Mouse (Mus musculus) Patski (cell line): Measurements from ENCODE around the gene Sdr39u1. TPM values are rescaled to one million over a fixed set of nuclear protein-coding genes. Genes with fewer than 3 reads are reported as not detected.

Source experiments
- ATAC-seq: fragments of 100-300 bp; one replicate; pipeline ENCODE4 v1.8.0; 2021
- CTCF ChIA-PET: fragments of 350-600 bp; sonication (Branson Sonifier 250); formaldehyde crosslinking; loops from one replicate; lab custom pipeline; 2022; ENCODE audit warnings: inconsistent platforms; lab: Charles Lee
- POLR2A ChIA-PET: fragments of 350-600 bp; sonication (Branson Sonifier 250); formaldehyde crosslinking; loops from one replicate; lab custom pipeline; 2022; ENCODE audit warnings: antibody characterized with exemption, inconsistent platforms; lab: Charles Lee
- DNase-seq: peaks from one replicate; pipeline ENCODE4 v3.0.0-alpha.2; 2011; ENCODE audit warnings: low read depth, low spot score
- H3K27me3 ChIP-seq: fragments of 371-371 bp; one replicate; pipeline ENCODE4 v1.5.1; 2021
- CTCF ChIP-seq: fragments of 100-300 bp; IDR thresholded peaks from one replicate; pipeline ENCODE4 v1.5.1; 2021
- in situ Hi-C: fragments of 300-500 bp; cut with MboI; formaldehyde crosslinking; loops from 3 replicates; pipeline ENCODE4 v1.11.1; 2018; ENCODE audit warnings: low pct_unique_long_range_greater_than_20kb, mixed read lengths
- polyA plus RNA-seq: library from polyadenylated mRNA; unstranded; gene quantifications from one replicate; pipeline ENCODE4 v1.2.3, GENCODE M21; 2021

Gene Sdr39u1
- polyA plus RNA-seq, 1 experiment from 2014 or later = 42.4 TPM

DNA sequence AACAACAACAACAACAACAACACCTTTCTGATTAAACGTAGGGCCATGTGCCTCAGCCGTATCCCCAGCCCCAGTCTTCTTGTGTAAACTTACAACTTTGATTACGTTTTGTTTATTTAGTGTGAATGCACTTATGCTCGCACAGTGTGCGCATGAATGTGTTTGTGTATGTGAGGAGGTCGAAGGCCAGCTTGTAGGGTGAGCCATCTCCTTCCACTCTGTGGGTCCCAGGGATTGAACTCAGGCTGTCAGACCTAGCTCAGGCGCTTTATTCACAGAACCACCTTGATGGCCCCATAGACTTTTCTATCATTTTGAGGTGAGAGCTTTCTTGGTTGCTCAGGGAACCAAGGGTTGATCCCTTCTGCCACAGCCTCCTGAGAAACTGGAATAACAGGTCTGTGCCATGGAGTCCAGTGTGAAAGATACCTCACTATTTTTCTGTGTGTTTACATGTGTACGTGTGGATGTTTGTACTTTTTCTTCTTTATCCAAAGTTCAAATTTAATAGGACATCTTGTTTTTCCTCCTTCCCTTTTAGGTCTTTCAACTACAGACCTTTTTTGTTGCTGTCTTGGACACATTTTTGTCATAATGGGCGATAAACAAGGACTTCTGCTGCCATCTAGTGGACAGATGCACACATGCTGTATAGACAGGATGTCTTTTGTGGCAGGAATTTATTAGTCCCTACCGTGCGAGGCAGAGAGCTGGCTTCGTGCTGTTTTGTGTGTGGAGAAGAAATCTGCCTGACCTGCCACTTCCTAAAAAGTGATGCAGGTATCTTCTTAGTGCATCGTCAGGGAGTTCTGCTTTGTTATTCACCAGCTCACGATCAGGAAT is 18.4 kb upstream of the Sdr39u1 start:
- DNase-seq = no peak
- peaks cover 17% of the 10 kb centered on the region for H3K27me3 ChIP-seq
- POLR2A ChIA-PET = no interaction called here
- ATAC-seq = peak; percentile 69
- in situ Hi-C loops = no loop called here
- CTCF ChIA-PET = interaction anchor here (0.7 to 2.7 kb wide), 9 partner anchors 9 to 71 kb away, joined by 3 to 21 read pairs (median 4); partner anchors contain the start of gene Khnyn
- TF ChIP-seq CTCF = peak; percentile 63

DNA sequence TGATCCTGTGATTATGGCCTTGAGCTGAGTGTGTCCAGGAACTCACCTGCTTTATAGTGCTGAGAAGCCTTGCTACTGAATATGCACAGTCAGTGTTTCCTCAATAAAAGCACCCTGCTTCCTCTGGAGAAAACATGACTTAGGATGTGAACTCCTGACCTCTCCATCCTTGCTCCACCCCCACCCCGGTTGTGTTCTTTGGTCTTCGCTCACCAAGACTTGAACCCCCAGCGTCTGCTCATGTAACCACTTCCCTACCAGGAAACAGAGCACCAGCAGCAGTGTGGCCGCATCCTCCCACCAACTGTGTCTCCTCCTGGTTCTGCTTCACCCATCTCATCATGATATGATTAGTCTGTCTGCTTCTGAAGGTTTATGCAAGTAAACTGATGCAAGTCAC is 13.3 kb upstream of the Sdr39u1 start:
- peaks cover 18% of the 10 kb centered on the region for H3K27me3 ChIP-seq
- CTCF ChIA-PET = no interaction called here
- DNase-seq (no peak), ATAC-seq (no peak)
- POLR2A ChIA-PET = no interaction called here
- TF ChIP-seq CTCF = no peak
- in situ Hi-C loops = no loop called here

DNA sequence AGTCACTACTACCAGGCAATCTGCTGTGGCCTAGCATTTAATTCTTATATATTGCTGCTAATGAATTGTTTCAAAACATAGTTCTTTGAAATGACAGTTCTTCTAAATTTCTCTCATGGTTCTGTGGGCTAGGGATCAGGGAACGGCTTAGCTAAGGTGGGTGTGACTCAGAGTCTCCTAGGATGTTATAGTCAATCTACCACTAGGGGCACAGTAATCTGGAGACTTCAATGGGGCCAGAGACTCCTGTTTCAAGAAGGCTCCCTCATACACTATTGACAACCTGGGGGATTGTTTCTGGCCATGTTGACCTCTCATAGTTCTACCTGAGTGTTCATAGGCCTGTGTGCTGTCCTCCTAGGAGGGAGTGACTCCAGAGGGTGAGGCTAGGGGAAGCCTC is 5.4 kb upstream of the Sdr39u1 start:
- no peak for TF ChIP-seq CTCF
- H3K27me3 ChIP-seq = peaks cover 16% of the 10 kb centered on the region
- DNase-seq (no peak), ATAC-seq (peak; percentile 74)
- CTCF ChIA-PET = no interaction called here
- in situ Hi-C loops = no loop called here
- POLR2A ChIA-PET = no interaction called here

DNA sequence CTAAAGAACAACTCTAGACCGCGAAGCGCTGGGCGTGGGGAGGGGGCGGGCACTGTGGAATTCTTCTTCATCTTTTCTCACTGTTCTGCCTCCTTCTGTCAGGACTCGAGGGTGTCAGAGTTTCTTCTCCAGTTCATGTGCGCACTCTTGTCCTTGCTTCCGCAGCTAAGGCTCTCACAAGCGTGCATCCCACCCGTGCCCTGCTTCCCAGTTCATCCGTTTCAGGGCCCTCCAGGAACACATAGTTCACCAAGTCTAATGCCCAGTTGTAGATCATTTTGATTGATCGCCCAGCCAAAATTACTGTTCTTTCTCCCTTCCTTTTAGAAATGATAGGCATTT is 292 bp upstream of the Sdr39u1 start:
- peak; percentile 13 for ATAC-seq
- no peaks in the 10 kb centered on the region for H3K27me3 ChIP-seq
- POLR2A ChIA-PET = interaction anchor here (1.3 kb wide), 1 partner anchor 11 kb away, joined by 4 read pairs; no protein-coding TSS in a partner anchor

DNA sequence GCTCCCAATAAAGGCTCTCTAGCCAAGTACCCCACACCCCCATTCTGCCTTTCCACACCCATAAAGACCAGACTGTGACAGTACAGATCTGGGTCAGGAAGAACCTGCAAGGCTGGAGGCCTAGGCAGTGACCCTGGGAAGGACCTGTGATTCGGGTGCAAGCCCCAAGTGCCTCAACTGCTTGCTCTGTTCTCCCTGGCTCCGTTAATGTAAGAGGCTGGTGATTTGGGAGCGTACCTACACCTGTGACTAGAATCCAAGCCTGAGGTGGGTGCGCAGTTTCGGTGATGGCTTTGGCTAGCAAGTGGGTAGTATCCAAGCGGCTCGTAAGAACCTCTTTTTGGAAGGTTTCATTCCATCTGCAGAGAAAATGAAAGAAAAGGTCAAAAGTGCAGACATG is 1.1 kb downstream of the Sdr39u1 start:
- in situ Hi-C loops = no loop called here
- ChIA-PET CTCF (interaction anchor here (0.9 kb wide), 1 partner anchor 35 kb away, joined by 3 read pairs; no protein-coding TSS in a partner anchor), POLR2A (interaction anchor here (0.8 kb wide), 1 partner anchor 14 kb away, joined by 5 read pairs; the partner anchor contains the start of gene Khnyn)
- no peak for TF ChIP-seq CTCF
- DNase-seq (no peak), ATAC-seq (no peak)
- H3K27me3 ChIP-seq = no peaks in the 10 kb centered on the region

More for the DNA sequence above, 292 bp upstream of the Sdr39u1 start:
- in situ Hi-C loops = no loop called here
- TF ChIP-seq CTCF = no peak
- CTCF ChIA-PET = no interaction called here
- DNase-seq = no peak

DNA sequence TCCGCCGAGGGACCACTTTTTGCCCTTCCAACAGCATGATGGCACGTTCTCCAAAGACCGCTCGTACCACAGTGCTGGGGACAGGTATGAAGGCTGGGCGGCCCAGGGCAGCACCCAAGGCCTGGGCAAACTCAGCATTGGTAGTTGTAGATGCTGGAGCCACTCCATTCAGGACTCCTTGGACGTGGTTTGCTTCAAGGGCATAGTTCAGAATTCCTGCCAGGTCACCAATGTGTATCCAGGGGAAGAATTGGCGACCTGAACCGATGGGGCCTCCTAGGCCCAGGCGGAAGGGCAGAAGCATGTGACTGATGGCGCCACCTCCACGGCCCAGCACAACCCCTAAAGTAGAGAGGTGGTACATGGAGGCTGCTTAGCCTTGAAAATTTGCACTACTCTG is 2.4 kb downstream of the Sdr39u1 start:
- in situ Hi-C loops = no loop called here
- POLR2A ChIA-PET = no interaction called here

DNA sequence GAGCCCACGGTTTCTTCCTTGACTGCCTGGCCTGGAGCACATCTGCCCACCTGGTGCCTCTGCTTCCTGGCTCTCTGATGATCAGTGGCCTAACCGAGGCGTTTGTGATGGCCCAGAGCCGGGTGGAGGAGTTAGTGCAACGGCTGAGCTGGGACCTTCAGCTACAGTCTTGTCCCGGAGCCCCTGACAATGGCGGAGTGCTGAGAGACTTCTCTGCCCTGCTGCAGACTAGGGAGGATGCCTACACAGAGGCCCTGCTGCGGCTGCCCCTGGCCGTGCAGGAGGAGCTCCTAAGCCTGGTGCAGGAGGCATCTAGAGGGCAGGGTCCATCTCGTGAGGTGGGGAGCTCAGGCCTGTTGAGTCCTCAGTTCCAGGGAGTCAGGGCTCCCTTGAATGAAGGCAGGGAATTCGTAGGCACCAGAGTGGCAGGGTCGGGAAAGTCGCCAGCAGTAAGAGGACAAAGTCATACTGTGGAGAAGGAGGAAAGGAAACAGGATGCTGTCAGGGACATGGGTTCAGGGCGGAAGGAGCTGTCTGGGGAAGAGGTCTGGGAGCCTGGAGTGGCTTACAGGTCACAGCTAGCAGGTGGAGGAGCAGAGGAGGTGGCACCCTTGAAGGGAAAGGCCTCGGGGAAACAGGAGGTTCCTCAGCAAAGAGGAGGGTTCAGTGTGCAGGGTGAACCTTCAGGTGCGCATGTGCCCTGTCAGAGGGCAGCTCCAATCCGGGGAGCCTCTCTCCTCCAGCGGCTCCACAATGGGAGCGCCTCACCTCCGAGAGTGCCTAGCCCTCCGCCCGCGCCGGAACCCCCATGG is 13.3 kb downstream of the Sdr39u1 start:
- POLR2A ChIA-PET = no interaction called here
- CTCF ChIA-PET = interaction anchor here (0.6 to 2.9 kb wide), 4 partner anchors 10 to 36 kb away, joined by 4 to 14 read pairs (median 6); no protein-coding TSS in a partner anchor
- ATAC-seq = no peak
- no peak for TF ChIP-seq CTCF
- in situ Hi-C loops = no loop called here
- no peaks in the 10 kb centered on the region for H3K27me3 ChIP-seq
- DNase-seq = no peak

More for the DNA sequence above, 2.4 kb downstream of the Sdr39u1 start:
- no peak for TF ChIP-seq CTCF
- ATAC-seq = no peak
- CTCF ChIA-PET = no interaction called here
- no peaks in the 10 kb centered on the region for H3K27me3 ChIP-seq
- no peak for DNase-seq

DNA sequence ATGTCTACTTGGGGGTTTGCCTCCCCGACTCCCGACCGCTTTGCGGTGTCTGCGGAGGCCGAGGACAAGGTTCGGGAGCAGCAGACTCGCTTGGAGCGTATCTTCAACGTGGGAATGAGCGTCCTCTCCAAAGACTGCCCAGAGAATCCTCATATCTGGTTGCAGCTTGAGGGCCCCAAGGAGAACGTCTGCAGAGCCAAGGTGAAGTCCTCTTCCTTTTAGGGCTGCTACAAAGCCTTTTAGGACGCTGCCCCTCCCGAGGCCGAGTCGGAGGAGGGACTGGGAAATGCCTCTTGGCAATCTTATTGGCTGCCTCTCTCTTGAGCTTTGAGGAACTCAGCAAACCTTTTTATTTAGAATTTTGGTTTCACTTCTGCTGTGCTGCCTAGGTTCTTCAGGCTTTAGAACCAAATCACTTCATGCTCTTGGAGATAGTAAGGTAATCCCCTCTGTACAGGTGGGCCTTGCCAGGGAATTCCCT is 14.3 kb downstream of the Sdr39u1 start:
- POLR2A ChIA-PET = interaction anchor here (1.0 to 1.2 kb wide), 2 partner anchors 11 to 14 kb away, joined by 3 to 5 read pairs; no protein-coding TSS in a partner anchor

DNA sequence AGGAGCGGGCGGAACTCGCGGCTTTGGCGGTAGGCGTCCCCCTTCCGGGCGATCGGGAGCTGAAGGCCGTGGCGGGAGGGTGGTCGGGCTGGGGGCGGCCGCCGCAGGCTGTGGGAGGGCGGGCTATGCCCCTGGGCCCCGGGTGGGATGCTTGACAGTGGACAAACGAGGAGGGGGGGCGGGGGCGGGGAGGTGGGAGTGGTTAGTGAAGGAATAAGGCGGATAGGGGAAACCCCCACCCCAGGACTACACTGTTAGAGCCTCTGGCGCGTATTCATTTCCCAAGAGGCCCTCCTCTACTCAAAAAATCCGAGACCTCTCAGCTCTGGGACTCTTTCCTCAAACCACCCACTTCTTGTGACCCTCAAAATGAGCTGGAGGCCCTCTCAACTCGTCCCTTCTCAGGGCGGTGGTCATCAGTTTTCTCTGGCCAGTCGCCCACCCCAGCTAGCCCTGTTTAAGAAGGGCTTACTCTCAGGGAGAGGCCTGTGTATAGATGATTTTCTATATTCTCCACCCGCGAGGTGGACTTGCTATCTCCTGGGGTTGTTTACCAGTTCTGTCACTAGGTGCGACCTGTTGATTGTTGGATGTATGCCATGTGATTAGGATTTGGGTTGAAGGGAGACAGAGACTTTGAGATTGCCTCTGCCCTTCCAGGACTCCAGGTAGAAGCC is 14.8 kb downstream of the Sdr39u1 start:
- no peaks in the 10 kb centered on the region for H3K27me3 ChIP-seq
- ATAC-seq (peak; percentile 40), DNase-seq (no peak)
- ChIA-PET POLR2A (interaction anchor here (0.8 to 1.2 kb wide), 3 partner anchors 11 to 23 kb away, joined by 3 to 5 read pairs (median 3); no protein-coding TSS in a partner anchor), CTCF (interaction anchor here (1.2 to 1.7 kb wide), 3 partner anchors 11 to 32 kb away, joined by 4 to 6 read pairs (median 4); no protein-coding TSS in a partner anchor)
- in situ Hi-C loops = no loop called here
- no peak for TF ChIP-seq CTCF

More for the DNA sequence above, 14.3 kb downstream of the Sdr39u1 start:
- DNase-seq = no peak
- H3K27me3 ChIP-seq = no peaks in the 10 kb centered on the region
- no peak for TF ChIP-seq CTCF
- in situ Hi-C loops = no loop called here
- no peak for ATAC-seq
- CTCF ChIA-PET = interaction anchor here (1.6 to 1.7 kb wide), 2 partner anchors 11 to 32 kb away, joined by 4 to 6 read pairs; no protein-coding TSS in a partner anchor
